Mouse (Mus musculus) lung, postnatal 0 days (tissue): Measurements from ENCODE around the gene Slc7a4.

Experiments
- CTCF ChIP-seq: IDR thresholded peaks from 2 replicates; pipeline ENCODE4 v1.5.1; 2016; ENCODE audit warnings: antibody characterized with exemption, mild to moderate bottlenecking
- EP300 ChIP-seq: IDR thresholded peaks from 2 replicates; pipeline ENCODE4 v1.6.1; 2016; ENCODE audit warnings: antibody characterized with exemption, mild to moderate bottlenecking, control low read depth

DNA sequence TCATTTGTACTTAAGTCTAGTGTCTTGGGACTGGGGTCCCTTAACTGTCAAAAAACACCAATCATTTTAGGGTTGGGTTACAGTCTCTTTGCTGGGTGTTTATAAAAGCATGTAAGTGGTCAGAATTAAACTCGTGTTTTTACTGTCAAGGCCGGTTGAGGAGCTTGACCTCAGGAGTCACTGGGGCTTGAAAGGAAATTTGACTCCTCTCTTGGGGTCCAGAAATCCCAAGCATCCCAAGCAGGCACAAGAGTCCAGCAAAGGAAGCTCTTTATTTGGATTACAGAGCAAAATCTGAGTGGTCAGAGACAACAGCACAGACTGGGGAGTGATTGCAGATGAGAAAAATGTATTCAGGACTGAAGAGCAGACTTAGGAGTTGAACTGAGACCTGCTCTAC is 7.7 kb upstream of the Slc7a4 start:
- TF ChIP-seq CTCF (no peak), EP300 (no peak)
